Mouse (Mus musculus) kidney, embryonic 15.5 days (tissue): ENCODE data around the gene Ndufb6. TPM values are rescaled to one million over a fixed set of nuclear protein-coding genes. Genes with fewer than 3 reads are reported as not detected.

Experiments used
- ATAC-seq: fragments of 200-750 bp; cut with Nextera tagmentation; replicated peaks from 2 replicates; pipeline ENCODE4 v1.8.0; 2017; ENCODE audit warnings: moderate TSS enrichment; ENCODE audit not compliant: low FRiP score
- H3K27ac ChIP-seq: fragments of 300-500 bp; sonication (generic); 2 replicates; pipeline ENCODE4 v1.5.1; 2015; ENCODE audit warnings: mild to moderate bottlenecking, inconsistent platforms
- H3K27me3 ChIP-seq: fragments of 300-500 bp; sonication (generic); 2 replicates; pipeline ENCODE4 v1.6.1; 2015; ENCODE audit warnings: inconsistent platforms
- H3K36me3 ChIP-seq: fragments of 300-500 bp; sonication (generic); 2 replicates; pipeline ENCODE4 v1.6.1; 2015; ENCODE audit warnings: inconsistent platforms
- H3K4me1 ChIP-seq: fragments of 300-500 bp; sonication (generic); 2 replicates; pipeline ENCODE4 v1.6.1; 2015; ENCODE audit warnings: inconsistent platforms
- H3K4me2 ChIP-seq: fragments of 300-500 bp; sonication (generic); 2 replicates; pipeline ENCODE4 v1.6.1; 2015; ENCODE audit warnings: moderate library complexity, mild to moderate bottlenecking, inconsistent platforms
- H3K4me3 ChIP-seq: fragments of 300-500 bp; sonication (generic); replicated peaks from 2 replicates; pipeline ENCODE4 v1.5.1; 2015; ENCODE audit warnings: mild to moderate bottlenecking, inconsistent platforms
- H3K9ac ChIP-seq: fragments of 300-500 bp; sonication (generic); 2 replicates; pipeline ENCODE4 v1.6.1; 2015; ENCODE audit warnings: mild to moderate bottlenecking, inconsistent platforms
- H3K9me3 ChIP-seq: fragments of 300-500 bp; sonication (generic); replicated peaks from 2 replicates; pipeline ENCODE4 v1.6.1; 2016; ENCODE audit warnings: inconsistent platforms
- WGBS: fragments of 180-500 bp; shearing (Covaris S2); methylation state at CpG from one replicate; pipeline ENCODE4 v1.1.7; 2015; ENCODE audit warnings: mixed read lengths; 5-methylcytosine and 5-hydroxymethylcytosine counted together
- polyA plus RNA-seq: library from polyadenylated mRNA; unstranded; fragments of >200 nt; fragmentation: Nextera tagmentation; extraction: Ambion mirVana; gene quantifications from 2 replicates; pipeline ENCODE4 v1.2.1, GENCODE M21; 2015

Ndufb6 gene
- polyA plus RNA-seq, 1 experiment from 2014 or later, result 348 TPM

GRCm38 (mm10) chr4:40244035-40244434, 35.2 kb downstream of the Ndufb6 start:
- H3K4me3 ChIP-seq, result no peak overlapping the region
- H3K36me3 ChIP-seq, result no peaks in the 10 kb centered on the region
- no peak for ATAC-seq
- H3K27me3 ChIP-seq, result no peaks in the 10 kb centered on the region
- no peak overlapping the region for H3K27ac ChIP-seq
- no peak overlapping the region for H3K9ac ChIP-seq
- H3K4me1 ChIP-seq, result peaks cover 6% of the 10 kb centered on the region
- 83% methylated on average over 8 of the region's 8 CpGs for WGBS
- no peak overlapping the region for H3K4me2 ChIP-seq
- no peaks in the 10 kb centered on the region for H3K9me3 ChIP-seq

GRCm38 (mm10) chr4:40243006-40243405, 36.2 kb downstream of the Ndufb6 start:
- 86% methylated on average over 4 of the region's 4 CpGs for WGBS
- H3K4me3 ChIP-seq, result no peak overlapping the region
- ATAC-seq, result no peak

GRCm38 (mm10) chr4:40241928-40242327, 37.3 kb downstream of the Ndufb6 start:
- H3K4me3 ChIP-seq, result no peak overlapping the region
- no peaks in the 10 kb centered on the region for H3K36me3 ChIP-seq
- peaks cover 14% of the 10 kb centered on the region for H3K4me1 ChIP-seq
- ATAC-seq, result no peak
- no peaks in the 10 kb centered on the region for H3K27me3 ChIP-seq
- 54% methylated on average over 6 of the region's 6 CpGs for WGBS
- no peak overlapping the region for H3K27ac ChIP-seq
- no peak overlapping the region for H3K9ac ChIP-seq
- no peaks in the 10 kb centered on the region for H3K9me3 ChIP-seq
- no peak overlapping the region for H3K4me2 ChIP-seq

More at GRCm38 (mm10) chr4:40243006-40243405, 36.2 kb downstream of the Ndufb6 start:
- Histone ChIP-seq H3K4me1 (peaks cover 14% of the 10 kb centered on the region), H3K4me2 (no peak overlapping the region), H3K27ac (no peak overlapping the region), H3K27me3 (no peaks in the 10 kb centered on the region), H3K36me3 (no peaks in the 10 kb centered on the region), H3K9ac (no peak overlapping the region), H3K9me3 (no peaks in the 10 kb centered on the region)

- peak overlapping the region; percentile 62; the same call in 1 of the 2 replicates for H3K9ac ChIP-seq
- 0 out of 2 replicates have a peak overlapping the region, but pooled peaks have one; percentile 18 for H3K27ac ChIP-seq
Observed at GRCm38 (mm10) chr4:40240272-40240744, 38.9 kb downstream of the Ndufb6 start.

GRCm38 (mm10) chr4:40239409-40240271, 39.6 kb downstream of the Ndufb6 start, which contains the start of gene Ddx58:
Ddx58 (minus strand) TSS chr4:40239828.
- 2% methylated on average over 35 of the region's 35 CpGs for WGBS
- H3K4me1 ChIP-seq, result peaks cover 14% of the 10 kb centered on the region
- no peaks in the 10 kb centered on the region for H3K27me3 ChIP-seq
- no peaks in the 10 kb centered on the region for H3K36me3 ChIP-seq
- H3K27ac ChIP-seq, result peak within 1 kb of the TSS; percentile 81
- peak within 1 kb of the TSS; percentile 62 for H3K9ac ChIP-seq
- peak; percentile 65 for ATAC-seq
- no peaks in the 10 kb centered on the region for H3K9me3 ChIP-seq
- H3K4me3 ChIP-seq, result peak within 1 kb of the TSS; percentile 64
- H3K4me2 ChIP-seq, result peak within 1 kb of the TSS; percentile 84

More at GRCm38 (mm10) chr4:40240272-40240744, 38.9 kb downstream of the Ndufb6 start:
- WGBS, result 20% methylated on average over 5 of the region's 5 CpGs
- ATAC-seq, result peak; percentile 41
- Histone ChIP-seq H3K4me2 (peak overlapping the region; percentile 84), H3K9me3 (no peaks in the 10 kb centered on the region), H3K36me3 (no peaks in the 10 kb centered on the region), H3K4me3 (peak overlapping the region; percentile 64), H3K4me1 (peaks cover 14% of the 10 kb centered on the region), H3K27me3 (no peaks in the 10 kb centered on the region)

GRCm38 (mm10) chr4:40238483-40239408, 40.5 kb downstream of the Ndufb6 start:
- H3K4me2 ChIP-seq, result peak overlapping the region; percentile 84
- H3K4me3 ChIP-seq, result peak overlapping the region; percentile 64
- ATAC-seq, result peak; percentile 57
- H3K27ac ChIP-seq, result peak overlapping the region; percentile 81
- WGBS, result under 1% methylated on average over 17 of the region's 17 CpGs
- no peaks in the 10 kb centered on the region for H3K27me3 ChIP-seq
- H3K4me1 ChIP-seq, result peaks cover 14% of the 10 kb centered on the region
- H3K9me3 ChIP-seq, result no peaks in the 10 kb centered on the region
- peak overlapping the region; percentile 62 for H3K9ac ChIP-seq
- no peaks in the 10 kb centered on the region for H3K36me3 ChIP-seq

GRCm38 (mm10) chr4:40236829-40237228, 42.4 kb downstream of the Ndufb6 start:
- H3K27ac ChIP-seq, result no peak overlapping the region
- no peak overlapping the region for H3K9ac ChIP-seq
- no peaks in the 10 kb centered on the region for H3K9me3 ChIP-seq
- H3K36me3 ChIP-seq, result no peaks in the 10 kb centered on the region
- H3K27me3 ChIP-seq, result no peaks in the 10 kb centered on the region
- 79% methylated on average over 4 of the region's 4 CpGs for WGBS
- no peak overlapping the region for H3K4me3 ChIP-seq
- peaks cover 14% of the 10 kb centered on the region for H3K4me1 ChIP-seq
- no peak for ATAC-seq
- H3K4me2 ChIP-seq, result no peak overlapping the region

GRCm38 (mm10) chr4:40234256-40234655, 45.0 kb downstream of the Ndufb6 start:
- 87% methylated on average over 6 of the region's 6 CpGs for WGBS
- Histone ChIP-seq H3K4me2 (no peak overlapping the region), H3K27ac (no peak overlapping the region), H3K4me1 (peaks cover 9% of the 10 kb centered on the region; the same call in 1 of the 2 replicates), H3K9me3 (no peaks in the 10 kb centered on the region), H3K4me3 (no peak overlapping the region), H3K27me3 (no peaks in the 10 kb centered on the region), H3K9ac (no peak overlapping the region), H3K36me3 (no peaks in the 10 kb centered on the region)
- ATAC-seq, result no peak

GRCm38 (mm10) chr4:40233062-40233664, 46.1 kb downstream of the Ndufb6 start:
- no peak overlapping the region for H3K4me3 ChIP-seq
- no peak for ATAC-seq
- no peak overlapping the region for H3K4me2 ChIP-seq
- H3K9me3 ChIP-seq, result no peaks in the 10 kb centered on the region
- 92% methylated on average over 7 of the region's 7 CpGs for WGBS
- no peaks in the 10 kb centered on the region for H3K4me1 ChIP-seq
- H3K27ac ChIP-seq, result no peak overlapping the region
- H3K36me3 ChIP-seq, result peaks cover 1% of the 10 kb centered on the region; the same call in 1 of the 2 replicates
- no peak overlapping the region for H3K9ac ChIP-seq
- no peaks in the 10 kb centered on the region for H3K27me3 ChIP-seq

- no peaks in the 10 kb centered on the region for H3K9me3 ChIP-seq
Observed at GRCm38 (mm10) chr4:40229723-40230122, 49.5 kb downstream of the Ndufb6 start.

GRCm38 (mm10) chr4:40227886-40228285, 51.3 kb downstream of the Ndufb6 start:
- ATAC-seq, result no peak
- WGBS, result 91% methylated on average over 7 of the region's 7 CpGs
- Histone ChIP-seq H3K36me3 (peaks cover 16% of the 10 kb centered on the region; the same call in 1 of the 2 replicates), H3K9me3 (no peaks in the 10 kb centered on the region), H3K27me3 (no peaks in the 10 kb centered on the region), H3K9ac (no peak overlapping the region), H3K4me3 (no peak overlapping the region), H3K4me2 (no peak overlapping the region), H3K4me1 (no peaks in the 10 kb centered on the region), H3K27ac (no peak overlapping the region)

More at GRCm38 (mm10) chr4:40229723-40230122, 49.5 kb downstream of the Ndufb6 start:
- Histone ChIP-seq H3K4me3 (no peak overlapping the region), H3K27me3 (no peaks in the 10 kb centered on the region), H3K4me1 (no peaks in the 10 kb centered on the region), H3K36me3 (peaks cover 9% of the 10 kb centered on the region; the same call in 1 of the 2 replicates), H3K9ac (no peak overlapping the region), H3K4me2 (no peak overlapping the region), H3K27ac (no peak overlapping the region)
- no peak for ATAC-seq
- WGBS, result 94% methylated on average over 6 of the region's 6 CpGs
